Mouse (Mus musculus) intestine, embryonic 14.5 days (tissue): Measurements from ENCODE around the gene Gpam. TPM values are rescaled to one million over a fixed set of nuclear protein-coding genes. Genes with fewer than 3 reads are reported as not detected.
"Not testable (repeated sequence)": the region's sequence is repeated elsewhere in the genome, so short reads cannot be mapped to it uniquely, and the experiment has no call there.

Source experiments
- ATAC-seq: fragments of 200-750 bp; cut with Nextera tagmentation; replicated peaks from 2 replicates; pipeline ENCODE4 v1.8.0; 2017; ENCODE audit warnings: low read depth, moderate number of reproducible peaks, moderate TSS enrichment, moderate library complexity; ENCODE audit not compliant: low FRiP score, low TSS enrichment
- DNase-seq: peaks from one replicate; pipeline ENCODE4 v3.0.0-alpha.2; 2018; ENCODE audit warnings: low spot score
- H3K27ac ChIP-seq: fragments of 300-500 bp; sonication (generic); 2 replicates; pipeline ENCODE4 v1.5.1; 2014; ENCODE audit warnings: low read depth, mild to moderate bottlenecking, control low read depth
- H3K27me3 ChIP-seq: fragments of 300-500 bp; sonication (generic); replicated peaks from 2 replicates; pipeline ENCODE4 v1.6.1; 2014; ENCODE audit warnings: low read length, control low read depth; ENCODE audit not compliant: control insufficient read depth, insufficient read depth
- H3K36me3 ChIP-seq: fragments of 300-500 bp; sonication (generic); 2 replicates; pipeline ENCODE4 v1.6.1; 2014; ENCODE audit warnings: low read length, control low read depth; ENCODE audit not compliant: control insufficient read depth, insufficient read depth
- H3K4me1 ChIP-seq: fragments of 300-500 bp; sonication (generic); replicated peaks from 2 replicates; pipeline ENCODE4 v1.6.1; 2014; ENCODE audit warnings: low read length, control low read depth, mixed read lengths; ENCODE audit not compliant: control insufficient read depth, insufficient read depth
- H3K4me2 ChIP-seq: fragments of 300-500 bp; sonication (generic); 2 replicates; pipeline ENCODE4 v1.6.1; 2014; ENCODE audit warnings: low read length
- H3K4me3 ChIP-seq: fragments of 300-500 bp; sonication (generic); 2 replicates; pipeline ENCODE4 v1.5.1; 2014; ENCODE audit warnings: low read depth, low read length, control low read depth, mixed read lengths
- H3K9ac ChIP-seq: fragments of 300-500 bp; sonication (generic); 2 replicates; pipeline ENCODE4 v1.6.1; 2014; ENCODE audit warnings: mild to moderate bottlenecking, low read length
- H3K9me3 ChIP-seq: fragments of 300-500 bp; sonication (generic); 2 replicates; pipeline ENCODE4 v1.6.1; 2016; ENCODE audit warnings: low read length, control low read depth; ENCODE audit not compliant: control insufficient read depth
- WGBS: fragments of 180-500 bp; shearing (Covaris S2); extraction: QIAGEN DNeasy Blood & Tissue Kit; methylation state at CpG from one replicate; pipeline ENCODE4 v1.1.7; 2014; 5-methylcytosine and 5-hydroxymethylcytosine counted together
- polyA plus RNA-seq: library from polyadenylated mRNA; unstranded; fragments of >200 nt; fragmentation: Nextera tagmentation; extraction: Ambion mirVana; gene quantifications from 2 replicates; pipeline ENCODE4 v1.2.1, GENCODE M21; 2014

Gene Gpam
- polyA plus RNA-seq, 1 experiment from 2014 or later = 22.6 TPM

DNA sequence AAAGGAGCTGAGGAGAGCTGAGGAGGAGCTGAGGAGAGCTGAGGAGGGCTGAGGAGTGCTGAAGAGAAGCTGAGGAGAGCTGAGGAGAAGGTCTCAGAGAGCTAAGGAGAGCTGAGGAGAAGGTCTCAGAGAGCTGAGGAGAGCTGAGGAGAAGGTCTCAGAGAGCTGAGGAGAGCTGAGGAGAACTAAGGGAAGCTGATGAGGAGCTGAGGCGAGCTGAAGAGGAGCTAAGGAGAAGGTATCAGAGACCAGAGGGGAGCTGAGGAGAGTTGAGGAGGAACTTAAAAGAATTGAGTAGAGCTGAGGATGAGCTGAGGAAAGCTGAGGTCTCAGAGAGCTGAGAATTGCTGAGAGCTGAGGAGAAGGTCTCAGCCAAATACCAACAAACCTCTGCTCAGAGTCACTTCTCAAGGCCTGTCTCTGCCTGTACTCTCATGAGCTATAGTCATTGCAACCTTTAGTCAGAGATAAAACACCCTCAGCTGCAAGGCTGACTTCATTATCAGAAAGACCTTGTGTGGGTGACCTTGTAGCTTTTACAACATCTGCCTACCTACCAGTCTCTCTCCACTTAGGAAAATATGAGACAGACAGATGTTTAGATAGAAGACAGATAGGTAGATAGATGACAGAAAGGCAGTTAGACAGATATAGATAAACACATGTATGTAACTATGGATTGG lies 38.3 kb upstream of the Gpam start:
- no peaks in the 10 kb centered on the region; the same call in 1 of the 2 replicates for H3K9me3 ChIP-seq
- no peaks in the 10 kb centered on the region for H3K4me1 ChIP-seq
- no peaks in the 10 kb centered on the region for H3K36me3 ChIP-seq
- WGBS = 94% methylated on average over 1 of the region's 1 CpGs
- no peak overlapping the region for H3K4me3 ChIP-seq
- no peak overlapping the region for H3K4me2 ChIP-seq
- DNase-seq (no peak), ATAC-seq (no peak)
- no peaks in the 10 kb centered on the region for H3K27me3 ChIP-seq
- H3K9ac ChIP-seq = no peak overlapping the region
- H3K27ac ChIP-seq = no peak overlapping the region

DNA sequence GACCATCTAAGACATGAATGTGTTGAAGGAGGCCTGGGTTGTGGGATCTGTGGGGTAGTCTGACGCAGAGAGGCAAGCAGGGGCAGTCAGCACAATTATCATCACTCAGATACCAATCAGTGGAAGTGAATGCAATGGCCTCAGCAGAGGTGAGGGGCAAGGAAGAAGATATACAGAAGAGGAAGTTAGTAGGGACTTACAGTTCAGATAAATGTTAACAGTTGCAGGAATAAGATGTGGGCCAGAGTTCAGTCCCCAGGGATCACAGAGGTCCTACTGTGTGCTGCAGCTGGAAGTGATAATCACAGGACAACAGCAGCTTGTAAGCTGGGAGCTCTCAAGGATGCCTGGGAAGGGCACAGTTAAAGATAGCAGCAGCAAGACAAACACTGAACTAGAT lies 37.1 kb upstream of the Gpam start:
- H3K36me3 ChIP-seq = no peaks in the 10 kb centered on the region
- 66% methylated on average over 1 of the region's 1 CpGs for WGBS

DNA sequence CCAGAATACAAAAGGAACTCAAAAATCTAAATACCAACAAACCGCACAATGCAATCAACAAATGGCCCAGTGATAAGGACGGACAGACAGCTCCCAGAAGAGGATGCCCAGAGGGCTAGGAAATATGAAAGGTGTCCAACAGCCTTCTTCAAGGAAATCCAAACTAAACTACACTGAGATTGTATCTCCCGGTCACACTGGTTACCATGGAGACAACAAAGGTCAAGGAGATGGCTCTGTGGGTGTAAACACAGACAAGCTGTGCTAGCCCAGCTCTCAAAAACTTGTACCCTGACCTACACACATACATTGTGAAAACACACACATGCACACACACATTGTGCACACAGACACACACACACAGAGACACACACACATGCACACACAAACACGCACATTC lies 35.2 kb upstream of the Gpam start:
- Histone ChIP-seq H3K9me3 (no peaks in the 10 kb centered on the region; the same call in 1 of the 2 replicates), H3K4me3 (no peak overlapping the region), H3K9ac (no peak overlapping the region), H3K36me3 (no peaks in the 10 kb centered on the region), H3K4me2 (no peak overlapping the region), H3K27ac (no peak overlapping the region), H3K4me1 (no peaks in the 10 kb centered on the region), H3K27me3 (no peaks in the 10 kb centered on the region)
- DNase-seq (no peak), ATAC-seq (no peak)
- WGBS = 55% methylated on average over 4 of the region's 4 CpGs

More for the DNA sequence above, 37.1 kb upstream of the Gpam start:
- no peak overlapping the region for H3K4me2 ChIP-seq
- ATAC-seq = no peak
- DNase-seq = no peak
- H3K27ac ChIP-seq = no peak overlapping the region
- no peak overlapping the region for H3K9ac ChIP-seq
- H3K4me1 ChIP-seq = no peaks in the 10 kb centered on the region
- no peaks in the 10 kb centered on the region; the same call in 1 of the 2 replicates for H3K9me3 ChIP-seq
- H3K4me3 ChIP-seq = no peak overlapping the region
- H3K27me3 ChIP-seq = no peaks in the 10 kb centered on the region

DNA sequence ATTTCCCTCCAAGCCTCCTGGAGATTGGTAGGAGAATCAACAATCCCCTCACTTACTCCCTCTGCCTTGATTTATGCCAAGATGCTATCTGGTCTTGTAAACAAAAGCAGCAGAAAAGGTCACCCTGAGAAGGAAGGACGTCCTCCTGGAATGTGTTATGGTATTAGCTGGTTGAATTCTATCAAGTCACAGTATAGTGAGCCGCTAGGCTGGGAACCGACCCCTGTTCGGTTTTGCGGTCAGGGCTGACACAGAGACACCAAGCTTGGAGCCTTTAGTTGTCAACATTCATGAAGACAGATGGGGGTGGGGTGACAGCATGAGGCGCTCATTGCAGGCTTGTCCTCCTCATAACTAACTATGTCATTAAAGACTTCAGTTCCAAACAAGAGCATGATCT lies 32.8 kb upstream of the Gpam start:
- DNase-seq = no peak
- H3K9ac ChIP-seq = no peak overlapping the region
- no peak for ATAC-seq
- 40% methylated on average over 6 of the region's 6 CpGs for WGBS
- no peaks in the 10 kb centered on the region for H3K4me1 ChIP-seq
- no peak overlapping the region for H3K27ac ChIP-seq
- H3K9me3 ChIP-seq = no peaks in the 10 kb centered on the region; the same call in 1 of the 2 replicates
- H3K36me3 ChIP-seq = no peaks in the 10 kb centered on the region
- no peak overlapping the region for H3K4me2 ChIP-seq
- no peak overlapping the region for H3K4me3 ChIP-seq
- H3K27me3 ChIP-seq = no peaks in the 10 kb centered on the region

DNA sequence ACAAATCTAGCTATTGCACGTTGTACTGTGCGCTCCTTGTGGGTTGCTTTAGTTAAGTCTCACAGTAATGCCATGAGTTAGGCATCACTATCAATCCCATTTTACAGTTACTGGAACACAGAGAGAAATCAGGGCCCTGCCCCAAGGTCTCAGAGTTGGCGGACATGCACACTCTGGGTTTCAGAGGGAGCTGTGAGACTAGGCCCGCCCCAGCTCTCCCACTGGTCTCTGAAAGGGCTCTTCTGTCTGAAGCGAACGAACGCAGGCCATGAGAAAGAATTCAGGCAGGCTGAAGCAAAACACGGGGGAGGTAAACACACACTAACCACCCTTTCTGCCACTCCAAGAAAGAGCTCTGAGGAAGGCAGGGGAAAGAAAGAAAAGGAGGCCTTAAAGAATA lies 31.6 kb upstream of the Gpam start:
- no peak overlapping the region for H3K4me2 ChIP-seq
- H3K36me3 ChIP-seq = no peaks in the 10 kb centered on the region
- DNase-seq (no peak), ATAC-seq (no peak)
- H3K4me3 ChIP-seq = no peak overlapping the region
- no peaks in the 10 kb centered on the region for H3K4me1 ChIP-seq
- H3K9me3 ChIP-seq = no peaks in the 10 kb centered on the region; the same call in 1 of the 2 replicates
- WGBS = 52% methylated on average over 8 of the region's 8 CpGs
- no peak overlapping the region for H3K9ac ChIP-seq
- H3K27ac ChIP-seq = no peak overlapping the region
- no peaks in the 10 kb centered on the region for H3K27me3 ChIP-seq

DNA sequence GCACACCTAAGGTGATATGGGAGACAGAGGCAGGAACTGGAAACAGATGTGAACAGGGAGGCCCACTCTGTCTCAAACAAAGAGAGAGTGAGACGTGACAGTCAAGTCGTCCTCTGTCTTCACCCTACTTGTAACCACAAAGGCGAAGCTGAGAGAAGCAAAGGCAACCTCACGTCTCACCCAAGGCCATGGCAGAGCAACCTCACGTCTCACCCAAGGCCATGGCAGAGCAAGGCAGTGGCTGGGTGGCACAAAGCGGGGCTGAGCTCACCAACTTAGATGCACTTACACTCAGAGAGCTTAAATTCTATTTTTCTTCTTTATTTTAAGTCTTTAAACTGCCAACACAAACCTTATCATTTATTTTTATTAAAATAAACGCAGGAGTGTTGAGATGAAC lies 30.0 kb upstream of the Gpam start:
- Histone ChIP-seq H3K36me3 (no peaks in the 10 kb centered on the region), H3K4me2 (no peak overlapping the region), H3K9ac (no peak overlapping the region), H3K9me3 (no peaks in the 10 kb centered on the region), H3K4me1 (no peaks in the 10 kb centered on the region), H3K27me3 (no peaks in the 10 kb centered on the region), H3K27ac (no peak overlapping the region), H3K4me3 (no peak overlapping the region)
- DNase-seq (no peak), ATAC-seq (no peak)
- 82% methylated on average over 7 of the region's 7 CpGs for WGBS

DNA sequence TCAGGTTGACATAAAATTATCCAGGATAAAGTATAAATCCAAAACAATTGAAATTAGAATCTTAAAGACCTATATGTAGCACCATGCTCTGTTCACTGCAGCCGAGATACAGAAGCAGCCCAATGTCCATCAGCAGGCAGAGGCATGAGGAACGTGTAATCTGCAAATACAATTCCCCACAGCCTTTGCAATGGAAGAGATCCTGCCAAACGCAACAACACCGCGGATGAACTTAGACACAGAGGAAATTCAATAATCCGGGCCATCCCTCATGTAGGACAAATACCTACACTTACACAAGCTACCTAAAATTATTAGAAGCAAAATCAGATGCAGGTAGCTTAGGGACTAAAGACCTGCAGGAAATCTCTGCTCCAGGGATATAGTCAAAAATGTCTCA lies 25.9 kb upstream of the Gpam start:
- no peaks in the 10 kb centered on the region for H3K4me1 ChIP-seq
- 89% methylated on average over 6 of the region's 6 CpGs for WGBS
- DNase-seq (no peak), ATAC-seq (no peak)
- H3K36me3 ChIP-seq = no peaks in the 10 kb centered on the region
- no peaks in the 10 kb centered on the region for H3K27me3 ChIP-seq
- H3K4me3 ChIP-seq = no peak overlapping the region
- H3K9me3 ChIP-seq = peaks cover 5% of the 10 kb centered on the region; the same call in 1 of the 2 replicates
- H3K9ac ChIP-seq = no peak overlapping the region
- H3K4me2 ChIP-seq = no peak overlapping the region
- no peak overlapping the region for H3K27ac ChIP-seq

DNA sequence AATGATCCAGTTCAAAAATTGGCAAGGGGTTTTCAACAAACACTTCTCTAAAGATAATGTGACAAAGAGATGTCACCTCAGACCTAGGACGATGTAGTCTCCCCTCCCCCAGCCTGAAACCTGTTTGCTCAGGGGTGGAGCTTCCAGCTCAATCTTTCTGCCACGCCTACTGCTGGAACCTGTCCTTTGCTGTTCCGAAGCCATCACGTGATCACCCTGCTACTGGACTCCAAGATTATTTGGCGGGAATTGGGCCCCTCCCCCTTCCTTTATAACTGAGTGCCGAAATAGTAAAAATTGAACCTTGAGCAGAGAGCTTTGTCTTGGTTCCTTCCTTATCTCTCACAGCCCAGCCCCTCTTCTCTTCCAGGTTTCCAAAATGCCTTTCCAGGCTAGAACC lies 25.2 kb upstream of the Gpam start:
- H3K27me3 ChIP-seq, H3K4me3 ChIP-seq, H3K4me1 ChIP-seq, H3K9ac ChIP-seq, H3K27ac ChIP-seq, DNase-seq, H3K4me2 ChIP-seq, H3K36me3 ChIP-seq, ATAC-seq, H3K9me3 ChIP-seq: not testable (repeated sequence)
- 66% methylated on average over 6 of the region's 6 CpGs for WGBS

DNA sequence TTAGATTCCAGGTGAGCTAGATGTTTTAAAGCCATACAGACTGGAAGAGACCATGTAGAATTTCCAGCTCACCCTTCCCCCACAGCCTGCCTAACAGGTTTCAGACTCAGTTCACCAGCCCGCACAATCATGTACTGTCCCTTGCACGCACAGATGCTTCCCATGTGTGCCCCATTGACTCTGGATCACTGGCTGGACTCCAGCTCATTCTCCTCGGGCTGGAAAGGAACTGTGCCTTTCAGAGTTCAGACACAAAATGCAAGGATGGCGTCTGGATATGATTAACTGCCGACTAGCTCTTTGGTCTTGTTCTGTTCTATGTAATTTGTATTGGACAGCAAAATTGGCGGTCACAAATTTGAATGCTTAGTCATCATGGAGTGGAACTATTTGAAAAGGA lies 22.6 kb upstream of the Gpam start:
- DNase-seq = no peak
- Histone ChIP-seq H3K27ac (no peak overlapping the region), H3K9ac (no peak overlapping the region), H3K4me3 (no peak overlapping the region), H3K36me3 (no peaks in the 10 kb centered on the region), H3K27me3 (no peaks in the 10 kb centered on the region), H3K4me2 (no peak overlapping the region), H3K9me3 (peaks cover 5% of the 10 kb centered on the region; the same call in 1 of the 2 replicates), H3K4me1 (no peaks in the 10 kb centered on the region)
- no peak for ATAC-seq
- WGBS = 74% methylated on average over 6 of the region's 6 CpGs
